Mouse (Mus musculus) E14TG2a.4 (cell line): ENCODE measurements around the gene Tbc1d16.

Experiments used
- H3K27me3 ChIP-seq: 2 replicates; pipeline ENCODE4 v1.6.1; 2014; ENCODE audit warnings: low read length, control low read depth; ENCODE audit not compliant: insufficient read depth
- H3K36me3 ChIP-seq: 2 replicates; pipeline ENCODE4 v1.6.1; 2014; ENCODE audit warnings: low read length, control low read depth; ENCODE audit not compliant: insufficient read depth
- H3K4me1 ChIP-seq: replicated peaks from 2 replicates; pipeline ENCODE4 v1.6.1; 2014; ENCODE audit warnings: low read depth, low read length, control low read depth
- H3K4me3 ChIP-seq: replicated peaks from 2 replicates; pipeline ENCODE4 v1.5.1; 2014; ENCODE audit warnings: mild to moderate bottlenecking, low read length
- H3K9me3 ChIP-seq: 2 replicates; pipeline ENCODE4 v1.6.1; 2014; ENCODE audit warnings: low read length, control low read depth
- CTCF ChIP-seq: conservative IDR thresholded peaks from 2 replicates; pipeline ENCODE4 v1.5.1; 2014; ENCODE audit warnings: low read length
- NANOG ChIP-seq: IDR thresholded peaks from 2 replicates; pipeline ENCODE4 v1.6.1; 2014; ENCODE audit warnings: borderline replicate concordance, low read length, mixed read lengths
- POU5F1 ChIP-seq: IDR thresholded peaks from 2 replicates; pipeline ENCODE4 v1.6.1; 2014; ENCODE audit warnings: low read length, borderline replicate concordance

Tbc1d16 gene

DNA sequence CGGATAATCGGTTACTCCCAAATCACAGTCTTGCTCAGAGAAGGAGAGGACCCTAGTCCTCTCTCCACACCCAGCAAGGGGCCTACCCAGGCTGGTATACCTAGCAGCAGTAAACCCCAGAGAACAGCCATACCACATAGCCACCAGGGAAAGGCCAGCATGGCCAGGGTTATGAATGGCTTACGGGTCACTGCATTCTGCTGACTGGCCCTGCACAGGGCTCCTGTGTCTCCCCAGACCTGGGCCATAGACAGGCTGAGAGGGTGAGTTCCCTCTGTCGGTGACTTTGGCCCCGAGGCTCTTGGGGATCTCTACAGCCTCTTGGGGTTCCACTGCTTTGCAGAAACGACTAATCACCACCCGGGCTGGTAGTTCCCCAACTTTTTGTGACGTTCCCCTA lies 50.0 kb downstream of the Tbc1d16 start:
- no peaks in the 10 kb centered on the region for H3K36me3 ChIP-seq
- no peaks in the 10 kb centered on the region for H3K9me3 ChIP-seq
- peaks cover 16% of the 10 kb centered on the region for H3K27me3 ChIP-seq
- no peak overlapping the region for H3K4me3 ChIP-seq
- peaks cover 24% of the 10 kb centered on the region for H3K4me1 ChIP-seq
- TF ChIP-seq POU5F1 = no peak
- TF ChIP-seq CTCF = no peak
- no peak for TF ChIP-seq NANOG

DNA sequence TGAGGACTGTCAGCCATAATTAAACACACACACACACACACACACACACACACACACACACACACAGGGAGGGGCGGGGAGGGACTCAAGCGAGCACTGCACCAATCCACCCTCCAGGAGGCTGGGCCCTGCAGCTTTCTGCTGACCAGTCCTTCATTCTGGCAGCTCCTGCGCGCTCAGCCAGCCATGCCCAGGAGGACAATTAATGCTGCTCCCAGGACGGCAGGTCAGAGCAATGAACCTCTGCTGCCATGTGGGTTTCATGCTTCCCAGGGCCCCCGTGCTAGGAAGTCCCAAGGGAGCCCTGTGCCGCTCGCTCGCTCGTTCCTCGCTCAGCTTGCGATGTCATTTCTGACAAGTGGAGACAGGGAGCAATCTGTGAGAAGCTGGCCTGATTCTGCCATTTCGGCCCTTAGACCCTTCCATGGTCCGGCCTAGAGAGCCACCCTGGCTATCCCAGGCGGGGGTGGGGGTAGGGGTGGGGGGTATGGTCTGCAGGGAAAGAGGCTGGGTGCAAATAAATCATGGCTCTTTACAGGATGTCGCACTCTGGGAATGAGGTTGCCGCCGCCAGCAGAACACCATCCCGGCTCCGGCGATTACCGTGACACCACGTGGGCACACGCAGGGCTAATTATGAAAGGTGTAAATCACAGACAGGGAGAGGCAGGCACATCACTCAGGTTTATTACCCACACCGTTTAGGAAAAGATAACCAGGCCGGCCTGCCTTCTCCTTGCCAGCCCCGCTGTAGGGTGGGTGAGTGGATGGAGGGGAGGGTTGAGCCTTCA lies 51.7 kb downstream of the Tbc1d16 start:
- H3K36me3 ChIP-seq = no peaks in the 10 kb centered on the region
- no peak overlapping the region for H3K4me3 ChIP-seq
- no peaks in the 10 kb centered on the region for H3K9me3 ChIP-seq
- peaks cover 11% of the 10 kb centered on the region for H3K4me1 ChIP-seq
- H3K27me3 ChIP-seq = peaks cover 20% of the 10 kb centered on the region
- TF ChIP-seq NANOG = no peak
- TF ChIP-seq POU5F1 = no peak
- TF ChIP-seq CTCF = no peak

DNA sequence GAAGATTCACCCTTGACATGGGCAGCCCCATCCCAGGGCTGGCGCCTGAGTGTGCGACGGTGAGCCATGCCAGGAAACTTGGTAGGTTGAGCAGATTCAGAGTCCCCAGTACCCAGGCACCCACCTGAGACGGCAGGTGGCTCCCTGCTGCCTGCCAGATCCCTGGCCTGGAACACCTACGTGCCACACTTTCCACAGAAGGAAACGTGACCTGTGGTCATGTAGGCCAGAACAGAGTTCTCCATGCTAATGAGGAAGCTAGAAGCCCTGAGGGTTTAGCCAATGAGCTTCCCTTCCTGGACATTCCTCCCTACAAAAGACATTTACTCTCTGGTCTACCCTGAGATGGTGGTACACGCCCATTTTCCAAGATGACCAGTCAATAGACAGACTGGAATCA lies 56.7 kb downstream of the Tbc1d16 start:
- H3K4me1 ChIP-seq = peaks cover 3% of the 10 kb centered on the region; the same call in 1 of the 2 replicates
- no peaks in the 10 kb centered on the region for H3K36me3 ChIP-seq
- no peaks in the 10 kb centered on the region for H3K9me3 ChIP-seq
- TF ChIP-seq POU5F1 (no peak), NANOG (no peak), CTCF (no peak)
- peaks cover 32% of the 10 kb centered on the region for H3K27me3 ChIP-seq
- no peak overlapping the region for H3K4me3 ChIP-seq

GRCm38 (mm10) chr11:119168851-119169250 lies 59.4 kb downstream of the Tbc1d16 start:
- Histone ChIP-seq H3K4me1 (no peaks in the 10 kb centered on the region), H3K27me3 (peaks cover 21% of the 10 kb centered on the region)

DNA sequence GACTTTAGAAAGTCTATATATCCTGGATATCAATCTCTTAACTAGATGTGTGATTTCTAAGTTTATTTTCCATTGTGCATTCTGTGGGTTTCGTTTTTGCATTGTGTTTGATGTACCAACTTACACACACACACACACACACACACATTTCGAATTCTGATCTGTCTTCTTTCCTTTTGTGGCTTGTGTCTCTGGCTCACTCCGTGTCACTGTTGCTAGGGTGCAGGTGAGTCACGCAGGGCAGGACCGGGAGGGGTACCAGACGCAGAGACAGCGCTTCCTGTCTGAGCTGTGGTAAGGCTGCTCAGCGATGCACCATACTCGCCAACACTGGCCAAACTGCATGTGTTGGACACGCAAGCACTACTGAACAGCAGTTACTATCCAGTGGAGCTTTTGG lies 62.3 kb downstream of the Tbc1d16 start:
- Histone ChIP-seq H3K36me3 (no peaks in the 10 kb centered on the region), H3K27me3 (peaks cover 19% of the 10 kb centered on the region), H3K4me1 (peaks cover 9% of the 10 kb centered on the region), H3K4me3 (no peak overlapping the region), H3K9me3 (no peaks in the 10 kb centered on the region)
- TF ChIP-seq NANOG (no peak), POU5F1 (no peak), CTCF (no peak)

More at GRCm38 (mm10) chr11:119168851-119169250, 59.4 kb downstream of the Tbc1d16 start:
- H3K9me3 ChIP-seq = no peaks in the 10 kb centered on the region
- no peak for TF ChIP-seq CTCF
- no peak for TF ChIP-seq NANOG
- TF ChIP-seq POU5F1 = no peak
- no peaks in the 10 kb centered on the region for H3K36me3 ChIP-seq
- H3K4me3 ChIP-seq = no peak overlapping the region

DNA sequence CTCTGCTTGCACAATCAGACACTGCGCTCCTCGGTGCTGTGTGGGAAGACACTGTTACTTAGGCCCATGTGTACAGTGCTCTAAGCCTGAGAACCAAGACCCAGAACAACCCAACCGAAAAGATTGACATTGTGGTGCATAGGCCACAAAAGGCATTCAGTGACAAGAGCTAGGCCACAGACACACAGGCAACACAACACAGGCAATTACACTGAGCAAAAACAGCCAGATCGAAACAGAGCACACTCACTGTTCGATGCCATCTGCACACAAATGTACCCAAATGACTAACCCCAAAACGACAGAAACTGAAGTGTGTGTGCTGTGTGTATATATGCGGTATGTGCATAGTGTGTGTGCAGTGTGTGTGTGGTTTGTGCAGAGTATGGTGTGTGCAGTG lies 63.9 kb downstream of the Tbc1d16 start:
- TF ChIP-seq CTCF (no peak), NANOG (no peak), POU5F1 (no peak)
- H3K4me3 ChIP-seq = no peak overlapping the region
- H3K4me1 ChIP-seq = peaks cover 25% of the 10 kb centered on the region
- no peaks in the 10 kb centered on the region for H3K36me3 ChIP-seq
- no peaks in the 10 kb centered on the region for H3K9me3 ChIP-seq
- H3K27me3 ChIP-seq = peaks cover 33% of the 10 kb centered on the region

DNA sequence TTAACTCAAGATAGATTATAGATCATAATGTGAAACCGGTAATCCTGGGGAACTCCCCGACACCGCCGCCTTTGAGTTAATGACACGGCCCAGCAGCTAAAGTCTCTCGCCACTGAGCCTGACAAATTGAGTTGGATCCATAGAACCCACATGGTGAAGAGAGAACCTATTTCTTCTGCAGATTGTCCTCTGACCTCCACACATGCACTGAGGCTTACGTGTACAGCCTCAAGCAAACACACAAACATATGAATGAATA lies 64.6 kb downstream of the Tbc1d16 start:
- peaks cover 30% of the 10 kb centered on the region for H3K4me1 ChIP-seq
- TF ChIP-seq NANOG (no peak), POU5F1 (no peak), CTCF (no peak)
- H3K27me3 ChIP-seq = peaks cover 39% of the 10 kb centered on the region
- H3K9me3 ChIP-seq = no peaks in the 10 kb centered on the region
- no peak overlapping the region for H3K4me3 ChIP-seq
- no peaks in the 10 kb centered on the region for H3K36me3 ChIP-seq

- TF ChIP-seq CTCF = no peak
- TF ChIP-seq POU5F1 = no peak
- TF ChIP-seq NANOG = no peak
- peaks cover 35% of the 10 kb centered on the region for H3K4me1 ChIP-seq
- H3K9me3 ChIP-seq = no peaks in the 10 kb centered on the region
- H3K36me3 ChIP-seq = no peaks in the 10 kb centered on the region
- peaks cover 42% of the 10 kb centered on the region for H3K27me3 ChIP-seq
- no peak overlapping the region for H3K4me3 ChIP-seq
Observed at GRCm38 (mm10) chr11:119162959-119163733, 65.2 kb downstream of the Tbc1d16 start.
